Mouse (Mus musculus) megakaryocyte, embryonic 14.5 days (primary cell): ENCODE results near the gene Plekho2.

Experiments
- FLI1 ChIP-seq: IDR thresholded peaks from 2 replicates; pipeline ENCODE4 v1.6.1; 2012; ENCODE audit warnings: low read length, inconsistent platforms, mixed read lengths
- GATA1 ChIP-seq: IDR thresholded peaks from 3 replicates; pipeline ENCODE4 v1.6.1; 2012; ENCODE audit warnings: mixed read lengths, low read length, inconsistent platforms, borderline replicate concordance

DNA sequence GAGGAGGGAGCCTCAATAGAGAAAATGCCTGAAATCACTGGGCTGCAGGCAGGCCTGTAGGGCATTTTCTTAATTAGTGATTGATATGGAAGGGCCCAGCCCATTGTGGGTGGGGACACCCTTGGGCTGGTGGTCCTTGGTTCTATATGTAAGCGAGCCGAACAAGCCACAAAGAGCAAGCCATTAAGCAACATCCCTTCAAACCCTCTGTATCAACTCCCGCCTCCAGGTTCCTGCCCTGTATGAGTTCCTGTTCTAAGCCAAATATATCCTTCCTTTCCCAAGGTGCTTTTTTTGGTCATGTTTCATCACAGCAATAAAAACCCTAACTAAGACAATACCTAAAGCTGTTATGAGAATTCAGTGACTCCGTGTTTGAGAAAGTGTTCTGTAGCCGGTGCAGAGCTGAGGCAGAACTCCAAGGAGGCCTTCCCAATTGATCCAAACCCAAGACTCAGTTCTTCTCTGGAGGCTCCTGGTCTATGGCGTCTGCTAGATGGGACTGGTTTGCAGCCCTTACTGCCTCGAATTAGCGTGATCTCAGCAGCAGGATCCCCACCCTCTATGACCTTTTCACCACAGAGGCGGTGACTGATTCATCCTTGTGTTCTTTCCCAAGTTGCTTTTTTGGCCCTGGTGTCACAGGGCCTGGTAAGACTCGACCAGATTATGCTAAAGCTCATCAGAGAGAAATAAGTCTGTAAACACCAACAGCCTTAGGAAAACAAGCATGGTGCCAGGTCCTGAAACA is 54.2 kb downstream of the Plekho2 start:
- TF ChIP-seq GATA1: no peak
- TF ChIP-seq FLI1: no peak
